Mouse (Mus musculus) ES-Bruce4 (cell line): ENCODE data around the gene Dus1l. TPM values are rescaled to one million over a fixed set of nuclear protein-coding genes. Genes with fewer than 3 reads are reported as not detected.

ENCODE experiments used
- H3K27ac ChIP-seq: 2 replicates; pipeline ENCODE4 v1.5.1; 2012; ENCODE audit warnings: low read length, inconsistent platforms; ENCODE audit not compliant: insufficient read depth
- H3K27me3 ChIP-seq: 2 replicates; pipeline ENCODE4 v1.6.1; 2012; ENCODE audit warnings: mild to moderate bottlenecking, low read length, inconsistent platforms; ENCODE audit not compliant: control insufficient read depth, poor library complexity, insufficient read depth, severe bottlenecking
- H3K36me3 ChIP-seq: 2 replicates; pipeline ENCODE4 v1.6.1; 2012; ENCODE audit warnings: inconsistent platforms, mild to moderate bottlenecking, low read length, moderate library complexity; ENCODE audit not compliant: control insufficient read depth, poor library complexity, insufficient read depth, severe bottlenecking
- H3K4me1 ChIP-seq: one replicate; pipeline ENCODE4 v1.8.1; 2011; ENCODE audit warnings: low read length; ENCODE audit not compliant: control insufficient read depth, insufficient read depth
- H3K4me3 ChIP-seq: 2 replicates; pipeline ENCODE4 v1.5.1; 2011; ENCODE audit warnings: low read depth, mild to moderate bottlenecking, low read length
- H3K9ac ChIP-seq: 2 replicates; pipeline ENCODE4 v1.6.1; 2012; ENCODE audit warnings: low read depth, mild to moderate bottlenecking, inconsistent platforms; ENCODE audit not compliant: poor library complexity, severe bottlenecking
- H3K9me3 ChIP-seq: replicated peaks from 2 replicates; pipeline ENCODE4 v1.6.1; 2012; ENCODE audit warnings: mild to moderate bottlenecking, low read length, inconsistent platforms; ENCODE audit not compliant: control insufficient read depth, poor library complexity, insufficient read depth, severe bottlenecking
- CTCF ChIP-seq: IDR thresholded peaks from one replicate; pipeline ENCODE4 v1.8.1; 2011; ENCODE audit warnings: low read depth, low read length
- EP300 ChIP-seq: IDR thresholded peaks from 2 replicates; pipeline ENCODE4 v1.6.1; 2011; ENCODE audit warnings: low read depth, low read length; ENCODE audit not compliant: insufficient read depth
- POLR2A ChIP-seq: IDR thresholded peaks from one replicate; pipeline ENCODE4 v1.8.1; 2011; ENCODE audit warnings: low read length; ENCODE audit not compliant: insufficient read depth
- polyA plus RNA-seq: library from polyadenylated mRNA; stranded (reverse); fragments of >200 nt; gene quantifications from 2 replicates; pipeline ENCODE4 v1.2.4, GENCODE M21; 2011; ENCODE audit warnings: low read depth; ENCODE audit not compliant: missing spikeins, insufficient read depth, insufficient read length

Gene Dus1l
- polyA plus RNA-seq, 1 experiment: 56.7 TPM

GRCm38 (mm10) chr11:120740981-120741380, 55.2 kb downstream of the Dus1l start:
- Histone ChIP-seq H3K4me1 (no peaks in the 10 kb centered on the region), H3K36me3 (no peaks in the 10 kb centered on the region), H3K9me3 (no peaks in the 10 kb centered on the region), H3K4me3 (no peak overlapping the region), H3K27ac (no peak overlapping the region), H3K27me3 (no peaks in the 10 kb centered on the region), H3K9ac (no peak overlapping the region)
- no peak for TF ChIP-seq EP300
- TF ChIP-seq POLR2A: no peak
- no peak for TF ChIP-seq CTCF

Other genes with a start within 250 kb of the Dus1l start
- gene Mcrip1, start 246.7 kb downstream of the Dus1l start, polyA plus RNA-seq: 46.4 and 53.4 TPM in 2 replicates
- not detected in 2 replicates for gene Ppp1r27, start 245.3 kb downstream of the Dus1l start, polyA plus RNA-seq
- gene P4hb, start 223.2 kb downstream of the Dus1l start, polyA plus RNA-seq: 326 and 338 TPM in 2 replicates
- 269 and 298 TPM in 2 replicates for gene Arhgdia, start 214.8 kb downstream of the Dus1l start, polyA plus RNA-seq
- 229 and 242 TPM in 2 replicates for gene Alyref, start 198.0 kb downstream of the Dus1l start, polyA plus RNA-seq
- 84.0 and 100 TPM in 2 replicates for gene Anapc11, start 198.0 kb downstream of the Dus1l start, polyA plus RNA-seq
- gene Npb, start 187.9 kb downstream of the Dus1l start, polyA plus RNA-seq: not detected in 2 replicates
- gene Pcyt2, start 178.5 kb downstream of the Dus1l start, polyA plus RNA-seq: 37.0 and 39.6 TPM in 2 replicates
- gene Sirt7, start 171.2 kb downstream of the Dus1l start, polyA plus RNA-seq: 10.8 and 11.1 TPM in 2 replicates
- 48.0 and 53.0 TPM in 2 replicates for gene Mafg, start 162.8 kb downstream of the Dus1l start, polyA plus RNA-seq
- 41.7 and 55.3 TPM in 2 replicates for gene Pycr1, start 152.6 kb downstream of the Dus1l start, polyA plus RNA-seq
- not detected in 2 replicates for gene Myadml2, start 148.2 kb downstream of the Dus1l start, polyA plus RNA-seq
- gene Notum, start 135.2 kb downstream of the Dus1l start, polyA plus RNA-seq: 2.3 and 5.1 TPM in 2 replicates
- gene Aspscr1, start 123.4 kb downstream of the Dus1l start, polyA plus RNA-seq: 46.5 and 50.8 TPM in 2 replicates
- gene Cenpx, start 82.7 kb downstream of the Dus1l start, polyA plus RNA-seq: 38.0 and 45.3 TPM in 2 replicates
- 7.3 and 9.8 TPM in 2 replicates for gene Lrrc45, start 82.5 kb downstream of the Dus1l start, polyA plus RNA-seq
- gene Rac3, start 74.9 kb downstream of the Dus1l start, polyA plus RNA-seq: 16.6 and 20.7 TPM in 2 replicates
- gene Dcxr, start 69.1 kb downstream of the Dus1l start, polyA plus RNA-seq: 54.3 and 68.2 TPM in 2 replicates
- not detected in 2 replicates for gene Cbr2, start 64.3 kb downstream of the Dus1l start, polyA plus RNA-seq
- 56.2 and 85.9 TPM in 2 replicates for gene Hmga1b, start 33.6 kb downstream of the Dus1l start, polyA plus RNA-seq
- gene Rfng, start 12.2 kb downstream of the Dus1l start, polyA plus RNA-seq: 8.9 and 9.3 TPM in 2 replicates
- gene Gps1, start 12.1 kb downstream of the Dus1l start, polyA plus RNA-seq: 92.0 and 95.2 TPM in 2 replicates
- gene Fasn, start 28.1 kb upstream of the Dus1l start, polyA plus RNA-seq: 114 and 127 TPM in 2 replicates
- 3.4 and 3.8 TPM in 2 replicates for gene Ccdc57, start 136.5 kb upstream of the Dus1l start, polyA plus RNA-seq
- gene Slc16a3, start 152.1 kb upstream of the Dus1l start, polyA plus RNA-seq: 80.9 and 84.3 TPM in 2 replicates
- 99.3 and 109 TPM in 2 replicates for gene Csnk1d, start 194.9 kb upstream of the Dus1l start, polyA plus RNA-seq
- not detected in 2 replicates for gene Cd7, start 243.0 kb upstream of the Dus1l start, polyA plus RNA-seq